12 mouse cellular contexts compared by ENCODE assay signal in genomic region chr9:74028438-74028837, GRCm38 (mm10). TPM values are rescaled to one million over a fixed set of nuclear protein-coding genes. Genes with fewer than 3 reads are reported as not detected.
DNase-seq lines count a peak whose midpoint lies in the region; ATAC-seq lines count a peak whose summit lies in the region.
"Had no signal": no experiment of that assay in that cellular context is flagged by ENCODE, and none has a peak within 500 bp of the region (broad histone marks: within the 10 kb centered on the region; RNA-seq: fewer than 3 reads in every experiment).

No protein-coding gene starts in this region.

- H3K27ac ChIP-seq in embryonic facial prominence, embryonic 11.5 days (replicated peaks; ENCODE audit: low read depth, low read length), result no peak overlapping the region
- no peak overlapping the region for H3K27ac ChIP-seq in embryonic facial prominence, embryonic 10.5 days (replicated peaks)
- H3K27ac ChIP-seq: embryonic facial prominence, embryonic 12.5 days; hindbrain, embryonic 15.5 days; stomach, embryonic 15.5 days had no signal

- H3K9me3 ChIP-seq in embryonic facial prominence, embryonic 11.5 days (replicated peaks; ENCODE audit: control insufficient read depth, low read length), result no peaks in the 10 kb centered on the region
- H3K9me3 ChIP-seq in embryonic facial prominence, embryonic 10.5 days, result no peaks in the 10 kb centered on the region
- H3K9me3 ChIP-seq: embryonic facial prominence, embryonic 12.5 days; hindbrain, embryonic 15.5 days; stomach, embryonic 15.5 days had no signal

- no peak overlapping the region for H3K4me2 ChIP-seq in embryonic facial prominence, embryonic 11.5 days (ENCODE audit: low read depth, low read length)
- H3K4me2 ChIP-seq: embryonic facial prominence, embryonic 12.5 days; hindbrain, embryonic 15.5 days; stomach, embryonic 15.5 days had no signal

- 43% methylated on average over 1 of the region's 1 CpGs for WGBS in embryonic facial prominence, embryonic 11.5 days
- WGBS in embryonic facial prominence, embryonic 10.5 days, result 58% methylated on average over 1 of the region's 1 CpGs

- ATAC-seq in embryonic facial prominence, embryonic 11.5 days (replicated peaks; ENCODE audit: insufficient number of reproducible peaks, low FRiP score, low TSS enrichment, low read depth), result no peak

- peak; percentile 48 for DNase-seq in embryonic facial prominence, embryonic 11.5 days (ENCODE audit: low spot score)
- DNase-seq in embryonic facial prominence, embryonic 10.5 days (ENCODE audit: low spot score), result no peak
- DNase-seq in left cerebral cortex, postnatal 14 days (ENCODE audit: low spot score in 2 of 2), result peak; percentile 10 to 19
- no peak for DNase-seq in left cerebral cortex, postnatal 10 days (ENCODE audit: extremely low spot score in 1 of 2, low spot score in 2 of 2)
- peak; percentile 16 for DNase-seq in ES-CJ7 (ENCODE audit: low read depth, low spot score)
- peak; percentile 13 for DNase-seq in embryo, embryonic 11 days
- DNase-seq in ovary, postnatal 36 days (ENCODE audit: low spot score), result no peak
- no peak for DNase-seq in neural tube, embryonic 10.5 days (ENCODE audit: extremely low spot score, low spot score)

- no peaks in the 10 kb centered on the region for H3K4me1 ChIP-seq in embryonic facial prominence, embryonic 11.5 days (ENCODE audit: control insufficient read depth, insufficient read depth, low read length)
- no peaks in the 10 kb centered on the region for H3K4me1 ChIP-seq in embryonic facial prominence, embryonic 10.5 days
- H3K4me1 ChIP-seq: embryonic facial prominence, embryonic 12.5 days; hindbrain, embryonic 15.5 days; stomach, embryonic 15.5 days had no signal

- intact Hi-C loops in left cerebral cortex, postnatal 14 days (cut with DNase I), result no loop called here
- intact Hi-C loops in left cerebral cortex, postnatal 10 days (cut with DNase I), result no loop called here

- H3K4me3 ChIP-seq in embryonic facial prominence, embryonic 11.5 days (ENCODE audit: low read depth, low read length), result no peak overlapping the region
- no peak overlapping the region for H3K4me3 ChIP-seq in embryonic facial prominence, embryonic 10.5 days
- H3K4me3 ChIP-seq: embryonic facial prominence, embryonic 12.5 days; hindbrain, embryonic 15.5 days; stomach, embryonic 15.5 days had no signal

- H3K36me3 ChIP-seq in embryonic facial prominence, embryonic 11.5 days (replicated peaks; ENCODE audit: control insufficient read depth, insufficient read depth, low read depth, low read length), result no peaks in the 10 kb centered on the region
- H3K36me3 ChIP-seq in embryonic facial prominence, embryonic 10.5 days (replicated peaks), result no peaks in the 10 kb centered on the region
- H3K36me3 ChIP-seq: embryonic facial prominence, embryonic 12.5 days; hindbrain, embryonic 15.5 days; stomach, embryonic 15.5 days had no signal

- no peak overlapping the region for H3K9ac ChIP-seq in embryonic facial prominence, embryonic 11.5 days (replicated peaks; ENCODE audit: low read length)
- H3K9ac ChIP-seq: embryonic facial prominence, embryonic 12.5 days; hindbrain, embryonic 15.5 days; stomach, embryonic 15.5 days had no signal

- H3K27me3 ChIP-seq in embryonic facial prominence, embryonic 11.5 days (ENCODE audit: control insufficient read depth, insufficient read depth, low read length), result no peaks in the 10 kb centered on the region
- H3K27me3 ChIP-seq in embryonic facial prominence, embryonic 10.5 days (replicated peaks; ENCODE audit: low read depth, poor library complexity, severe bottlenecking), result no peaks in the 10 kb centered on the region
- H3K27me3 ChIP-seq: embryonic facial prominence, embryonic 12.5 days; hindbrain, embryonic 15.5 days; stomach, embryonic 15.5 days had no signal

RNA-seq across cellular contexts. Expression of gene Unc13c, which starts 59.7 kb away (rescaled TPM):
- 0.17 and 0.25 TPM in 2 replicates for polyA plus RNA-seq in embryonic facial prominence, embryonic 11.5 days (2014; fragmentation: Nextera tagmentation; extraction: Ambion mirVana)
- 0.17 and 0.25 TPM in 2 replicates for polyA plus RNA-seq in embryonic facial prominence, embryonic 10.5 days (2016; fragmentation: Nextera tagmentation; extraction: Ambion mirVana)
- 10 to 100 TPM; 21.4 to 24.3 TPM for total RNA-seq in left cerebral cortex, postnatal 14 days (2021)
- total RNA-seq in left cerebral cortex, postnatal 10 days (2021), result 10 to 100 TPM; 26.1 to 26.6 TPM
- total RNA-seq: megakaryocyte-erythroid progenitor cell, adult 5-6 weeks had no signal

Comparison
In these comparisons a context has a peak if more than half of its experiments do, and no peak if none do; other contexts are left out.
1. DNase-seq: peak in embryonic facial prominence, embryonic 11.5 days (single experiment), left cerebral cortex, postnatal 14 days (2 of 2), ES-CJ7 (single experiment) and embryo, embryonic 11 days (single experiment); none in embryonic facial prominence, embryonic 10.5 days (single experiment), left cerebral cortex, postnatal 10 days (0 of 2), ovary, postnatal 36 days (single experiment) and neural tube, embryonic 10.5 days (single experiment).